Mouse (Mus musculus) lung, postnatal 0 days (tissue): ENCODE measurements at regions not wholly inside any gene's neighbourhood (a gene's known extent, or its start where the extent isn't known, plus 50 kb on each side); places are given as distances from the start of the nearest gene placed in this dataset.

Source experiments
- CTCF ChIP-seq: IDR thresholded peaks from 2 replicates; pipeline ENCODE4 v1.5.1; 2016; ENCODE audit warnings: antibody characterized with exemption, mild to moderate bottlenecking
- EP300 ChIP-seq: IDR thresholded peaks from 2 replicates; pipeline ENCODE4 v1.6.1; 2016; ENCODE audit warnings: antibody characterized with exemption, mild to moderate bottlenecking, control low read depth

DNA sequence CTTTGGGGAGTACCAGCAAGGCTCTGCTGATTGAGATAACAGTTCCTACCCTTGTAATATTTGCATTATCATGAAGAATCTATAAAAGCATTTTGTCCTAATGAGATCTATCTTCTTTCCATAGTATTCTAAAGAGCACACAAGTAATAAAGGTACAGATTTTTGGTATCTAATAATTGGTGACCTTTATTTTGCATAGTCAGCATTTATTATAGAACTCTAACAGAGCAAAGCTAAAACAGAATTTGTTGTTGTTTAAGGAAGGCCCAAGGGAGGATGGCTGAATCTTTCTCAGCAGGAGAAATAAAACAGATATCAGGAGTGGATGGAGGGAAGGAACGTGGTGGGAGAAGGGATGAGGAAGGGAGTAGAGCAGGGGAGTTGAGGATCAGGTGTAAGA is 160.8 kb upstream of the Usp38 start:
- TF ChIP-seq CTCF (no peak), EP300 (no peak)
